Mouse (Mus musculus): Measurements from ENCODE around the gene Rabl3.

DNA sequence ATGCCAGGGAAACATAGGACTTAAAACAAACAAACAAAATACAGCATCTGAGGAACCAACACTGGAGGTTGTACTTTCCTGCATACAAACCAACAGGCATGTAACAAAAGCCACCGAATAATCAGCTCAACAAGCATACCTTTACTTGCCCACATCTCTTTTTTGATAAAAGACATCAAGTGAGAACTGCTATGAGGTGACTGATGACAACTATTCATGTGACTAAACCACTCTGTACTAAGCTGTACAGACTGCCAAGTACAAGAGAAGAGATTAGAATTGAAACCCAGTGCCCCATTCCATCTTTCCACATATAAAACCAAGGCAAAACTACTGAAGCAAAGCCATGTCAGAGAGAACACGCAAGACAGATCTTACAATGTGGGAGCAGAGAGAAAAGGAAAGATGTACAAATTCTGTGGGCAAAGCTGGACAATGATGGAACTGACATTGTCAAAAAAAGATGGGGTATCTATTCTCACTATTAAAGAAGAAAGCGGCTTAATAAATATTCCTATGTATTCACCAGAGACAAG lies 12.9 kb upstream of the Rabl3 start:
- TF ChIP-seq CHD2 (IDR thresholded peaks at IDR 0.05; ENCODE audit: low read depth, low read length) (no peak), ZC3H11A (IDR thresholded peaks at IDR 0.05; ENCODE audit: borderline replicate concordance, low read depth, low read length) (no peak), HCFC1 (IDR thresholded peaks at IDR 0.05; ENCODE audit: borderline replicate concordance, insufficient read depth, low read length) (no peak), ZNF384 (IDR thresholded peaks at IDR 0.05; ENCODE audit: low read depth, low read length) (no peak), MAFK (IDR thresholded peaks at IDR 0.05; ENCODE audit: insufficient read depth, low read depth, low read length) (no peak)

Data from ES-E14 (cell line).